Mouse (Mus musculus): ENCODE results near the gene Sec24a.
A peak's percentile ranks its signal among the peaks of the same experiment; 100 is the strongest.

- TF ChIP-seq POLR2A (IDR thresholded peaks at IDR 0.05; ENCODE audit: control insufficient read depth, extremely low read depth, insufficient read depth, low read length, poor library complexity), result peak; percentile 57; the same call in 1 of the 2 replicates
- peak; percentile 8; the same call in 1 of the 2 replicates for TF ChIP-seq CTCF (IDR thresholded peaks at IDR 0.05; ENCODE audit: borderline replicate concordance, control insufficient read depth, extremely low read depth, insufficient read depth, low read length, poor library complexity)
These were observed 74.8 kb downstream of the Sec24a start, which contains the start of gene 0610009B22Rik for GRCm38 (mm10) chr11:51688330-51689328.

Data from thymus, adult 2 months (tissue).